Mouse (Mus musculus) left cerebral cortex, postnatal 25 days (tissue): Measurements from ENCODE around the gene 2410131K14Rik. TPM values are rescaled to one million over a fixed set of nuclear protein-coding genes. Genes with fewer than 3 reads are reported as not detected.

ENCODE experiments used
- DNase-seq, 2 experiments: peaks; one replicate each; pipeline ENCODE4 v3.0.0; 2022; ENCODE audit warnings: low spot score in 2 of 2, mixed read lengths in 1 of 2
- intact Hi-C: fragments of 180-260 bp; cut with DNase I; formaldehyde crosslinking; loops from one replicate; pipeline ENCODE4 v1.15.1; 2025
- total RNA-seq, 2 experiments: library from RNA; stranded (reverse); gene quantifications; 2 replicates each; pipeline ENCODE4 v1.2.3; 2021

The 2410131K14Rik gene
- total RNA-seq, 2 experiments from 2014 or later, result 14.0 to 14.1 TPM

DNA sequence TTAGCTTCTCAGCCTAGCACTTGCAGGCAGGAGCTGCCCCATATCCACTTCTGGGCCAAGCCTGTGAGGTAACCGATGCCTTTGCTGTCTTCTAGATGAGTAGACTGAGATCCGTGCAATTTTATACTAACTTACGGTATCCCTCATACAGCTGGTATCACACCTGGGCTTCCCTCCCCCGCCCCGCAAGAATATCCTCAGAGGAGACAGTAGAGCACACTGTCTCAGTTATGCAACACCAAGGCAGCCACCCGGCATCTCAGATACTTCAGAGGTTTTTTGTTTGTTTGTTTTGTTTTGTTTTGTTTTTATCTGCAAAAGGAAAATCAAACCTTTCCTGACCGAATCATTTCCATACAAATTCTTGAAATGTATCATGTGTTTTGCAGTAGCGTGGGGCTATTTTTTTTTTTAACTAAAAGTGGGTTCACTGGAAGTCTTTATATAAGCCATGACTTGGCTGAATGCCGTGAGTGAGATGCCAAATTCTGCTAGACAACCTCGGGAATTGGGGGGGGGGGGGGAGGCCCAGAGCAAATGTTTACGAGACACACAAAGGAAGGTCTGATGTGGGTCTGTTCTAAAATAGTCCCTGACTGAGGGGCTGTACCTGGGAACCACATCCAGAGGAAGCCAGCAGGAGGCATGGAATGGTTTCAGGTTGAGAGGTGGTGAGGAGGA is 54.8 kb downstream of the 2410131K14Rik start:
- intact Hi-C loops, result no loop called here
- no peak for DNase-seq

DNA sequence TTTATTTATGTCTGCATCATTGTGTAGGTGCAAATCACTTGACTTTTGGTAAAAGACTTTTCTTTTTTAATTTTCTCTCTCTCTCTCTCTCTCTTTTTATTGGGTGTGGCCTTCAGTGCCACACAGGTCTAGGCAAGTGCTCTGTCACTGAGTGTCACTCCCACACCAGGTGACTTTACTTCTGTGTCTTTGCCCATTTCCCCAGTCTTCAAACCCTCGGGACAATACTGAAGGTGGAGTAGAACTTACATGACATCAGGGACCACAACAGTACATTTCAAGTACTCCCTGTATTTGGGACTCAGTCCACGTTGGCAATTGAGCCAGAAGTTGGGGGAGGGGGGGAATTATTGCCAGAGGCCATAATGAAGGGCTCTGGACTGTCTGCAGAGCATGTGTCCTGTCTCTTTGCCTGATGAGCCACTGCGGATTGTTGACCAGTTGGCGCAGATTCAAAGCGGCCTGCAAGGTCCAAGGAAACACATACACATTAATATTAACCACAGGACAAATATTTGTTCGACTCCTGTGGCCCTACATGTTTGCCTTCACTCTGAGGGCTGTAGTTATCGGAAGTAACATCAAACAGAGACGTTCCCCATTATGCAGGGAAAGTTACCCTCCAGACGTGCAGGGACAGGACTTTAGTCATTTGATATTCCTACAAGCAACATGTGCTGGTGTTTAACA is 57.6 kb downstream of the 2410131K14Rik start:
- no peak for DNase-seq
- intact Hi-C loops, result no loop called here

GRCm38 (mm10) chr5:118304970-118305618 is 60.1 kb downstream of the 2410131K14Rik start:
- DNase-seq, result no peak
- intact Hi-C loops, result no loop called here

GRCm38 (mm10) chr5:118310389-118310788 is 65.4 kb downstream of the 2410131K14Rik start:
- no peak for DNase-seq
- intact Hi-C loops, result no loop called here

- intact Hi-C loops, result no loop called here
- no peak for DNase-seq
These were observed 66.2 kb downstream of the 2410131K14Rik start for GRCm38 (mm10) chr5:118311251-118311650.

DNA sequence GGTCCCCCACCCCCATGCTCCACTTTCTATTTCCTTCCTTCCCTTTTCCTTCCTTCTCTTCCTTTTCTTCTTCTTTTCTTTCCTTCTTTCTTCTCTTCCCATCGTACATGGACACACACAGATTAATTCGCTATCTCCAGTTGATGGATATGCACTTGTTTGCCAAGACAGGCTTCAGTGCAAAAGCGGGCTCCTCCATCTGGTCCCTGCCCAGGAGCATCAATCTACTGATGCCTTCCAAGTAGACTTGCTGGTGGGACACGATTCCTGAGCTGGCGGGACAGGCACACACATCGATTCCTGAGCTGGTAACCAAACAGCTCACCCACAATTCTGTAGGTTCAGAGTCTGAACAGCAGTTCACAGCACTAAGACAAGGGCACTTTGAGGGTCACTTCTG is 68.7 kb downstream of the 2410131K14Rik start:
- intact Hi-C loops, result no loop called here

More for the DNA sequence above, 68.7 kb downstream of the 2410131K14Rik start:
- DNase-seq, result no peak

Other genes starting within 250 kb of the 2410131K14Rik start
- gene Tesc, start 217.5 kb upstream of the 2410131K14Rik start, total RNA-seq, result 10 to 100 TPM; 90.0 to 94.0 TPM
- 10 to 100 TPM; 34.2 to 38.5 TPM for gene Fbxw8, start 89.8 kb upstream of the 2410131K14Rik start, total RNA-seq
- 10 to 100 TPM; 31.8 to 36.9 TPM for gene Hrk, start 80.6 kb upstream of the 2410131K14Rik start, total RNA-seq
- 10 to 100 TPM; 91.7 to 93.5 TPM for gene Rnft2, start 111 bp upstream of the 2410131K14Rik start, total RNA-seq